Mouse (Mus musculus) frontal cortex, postnatal 36 days (tissue): ENCODE measurements around the gene Msrb2.
A peak's percentile ranks its signal among the peaks of the same experiment; 100 is the strongest.

ENCODE experiments used
- DNase-seq, 2 experiments: peaks; one replicate each; pipeline ENCODE4 v3.0.0; 2022; ENCODE audit warnings: low spot score in 2 of 2

The Msrb2 gene

DNA sequence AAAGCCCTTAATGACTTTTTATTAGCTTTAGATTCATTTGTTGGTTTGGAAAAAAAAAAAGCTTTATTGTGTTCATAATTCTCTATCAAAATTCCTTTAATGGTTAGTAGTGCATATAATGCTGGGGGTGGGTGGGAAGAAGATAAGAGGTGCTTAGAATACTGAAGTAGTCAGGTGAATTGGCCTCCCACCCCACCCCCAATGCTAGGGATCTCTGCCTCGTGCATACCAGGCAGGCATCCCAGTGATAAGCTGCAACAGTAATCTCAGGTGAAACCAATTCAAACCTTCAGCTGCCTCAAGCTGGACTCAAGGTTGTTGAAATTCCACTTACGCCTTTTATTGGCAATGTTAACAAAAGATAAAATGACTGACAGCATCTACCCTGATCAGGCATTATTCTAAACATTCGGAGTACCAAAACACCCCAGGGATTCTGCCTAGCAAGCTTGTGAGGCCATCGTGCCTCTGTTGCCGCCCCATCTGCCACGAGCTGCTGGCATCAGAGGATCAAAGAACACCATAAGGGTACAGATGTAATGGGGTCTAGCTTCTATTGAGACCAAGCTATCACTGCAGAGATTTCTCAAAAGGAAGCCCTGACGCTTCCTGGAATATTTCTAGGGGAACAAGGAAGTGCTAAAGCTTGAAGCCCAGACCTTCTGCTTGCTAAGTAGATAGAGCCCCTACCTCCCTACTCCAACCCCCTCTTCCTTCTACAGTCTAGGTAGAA, 19.3 kb downstream of the Msrb2 start:
- DNase-seq = no peak

DNA sequence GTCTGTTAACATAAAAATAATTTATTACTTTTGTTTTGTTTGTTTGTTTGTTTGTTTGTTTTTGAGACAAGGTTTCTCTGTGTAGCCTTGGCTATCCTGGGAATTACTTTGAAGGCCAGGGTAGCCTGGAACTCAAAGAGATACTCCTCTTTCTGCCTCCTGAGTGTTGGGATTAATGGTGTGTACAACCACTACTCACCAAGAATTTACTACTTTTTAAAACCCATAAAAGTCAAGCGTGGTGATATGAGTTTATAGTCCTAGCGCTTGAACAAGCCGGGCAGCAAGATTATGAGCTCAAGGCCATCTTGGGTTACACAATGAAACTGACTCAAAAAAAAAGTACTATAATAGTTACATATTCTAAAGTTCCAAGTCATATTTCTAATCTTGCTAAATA, 20.4 kb downstream of the Msrb2 start:
- DNase-seq = no peak

DNA sequence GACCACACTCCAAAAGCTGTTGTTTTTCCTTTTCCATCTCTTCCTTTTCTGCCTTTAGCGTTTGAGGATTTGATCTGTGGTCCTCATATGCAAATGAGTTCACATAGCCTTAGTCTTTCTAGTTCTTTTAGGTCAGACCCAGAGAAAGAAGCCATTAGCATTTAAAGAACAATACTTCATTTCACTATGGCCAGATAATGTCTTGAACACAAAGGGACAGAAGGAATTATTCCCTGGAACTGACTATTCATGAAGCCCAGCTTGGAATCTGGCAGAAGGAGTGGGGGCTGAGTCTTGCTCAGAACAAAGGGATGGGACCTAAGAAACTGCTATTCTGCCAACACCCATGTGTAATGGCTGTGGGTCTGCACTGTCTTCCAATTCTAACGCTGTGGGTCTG, 21.6 kb downstream of the Msrb2 start:
- no peak for DNase-seq

DNA sequence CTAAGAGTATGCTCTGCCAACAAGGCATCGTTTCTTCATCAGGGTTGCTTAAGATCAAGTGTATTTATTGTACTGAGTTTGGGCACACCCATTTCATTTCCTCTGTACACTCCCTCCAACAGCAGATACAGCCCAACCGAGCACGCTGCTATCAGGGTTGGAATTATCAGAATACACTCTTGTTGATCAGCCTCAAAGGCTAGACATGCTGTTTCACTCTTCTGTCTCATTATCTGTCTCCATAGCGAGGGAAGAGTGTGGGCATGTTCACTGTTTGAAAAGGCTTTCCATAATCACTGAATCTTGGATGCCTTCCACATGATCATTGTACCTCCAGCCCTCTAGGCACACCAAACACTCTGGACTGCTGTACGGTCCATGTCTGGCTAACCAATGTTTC, 34.2 kb downstream of the Msrb2 start:
- DNase-seq = no peak

DNA sequence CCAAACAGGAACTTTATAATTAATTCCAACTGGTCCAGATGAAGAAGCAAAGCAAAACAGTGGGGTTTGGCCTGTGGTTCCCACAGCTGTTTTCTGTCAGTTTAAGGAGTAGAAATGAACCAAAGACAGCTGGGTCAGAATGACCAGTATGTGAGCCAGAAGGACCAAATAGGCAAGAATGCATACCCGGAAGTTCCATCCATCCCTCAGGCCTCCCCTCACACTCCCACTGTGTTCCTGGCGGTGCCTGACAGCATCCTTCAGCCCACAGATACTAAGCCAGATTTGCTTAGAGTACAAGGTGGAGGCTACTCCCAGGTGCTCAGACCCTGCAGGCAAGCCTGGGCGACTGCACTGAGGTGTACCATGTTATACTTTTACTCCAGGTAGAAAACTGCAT, 35.3 kb downstream of the Msrb2 start:
- no peak for DNase-seq

DNA sequence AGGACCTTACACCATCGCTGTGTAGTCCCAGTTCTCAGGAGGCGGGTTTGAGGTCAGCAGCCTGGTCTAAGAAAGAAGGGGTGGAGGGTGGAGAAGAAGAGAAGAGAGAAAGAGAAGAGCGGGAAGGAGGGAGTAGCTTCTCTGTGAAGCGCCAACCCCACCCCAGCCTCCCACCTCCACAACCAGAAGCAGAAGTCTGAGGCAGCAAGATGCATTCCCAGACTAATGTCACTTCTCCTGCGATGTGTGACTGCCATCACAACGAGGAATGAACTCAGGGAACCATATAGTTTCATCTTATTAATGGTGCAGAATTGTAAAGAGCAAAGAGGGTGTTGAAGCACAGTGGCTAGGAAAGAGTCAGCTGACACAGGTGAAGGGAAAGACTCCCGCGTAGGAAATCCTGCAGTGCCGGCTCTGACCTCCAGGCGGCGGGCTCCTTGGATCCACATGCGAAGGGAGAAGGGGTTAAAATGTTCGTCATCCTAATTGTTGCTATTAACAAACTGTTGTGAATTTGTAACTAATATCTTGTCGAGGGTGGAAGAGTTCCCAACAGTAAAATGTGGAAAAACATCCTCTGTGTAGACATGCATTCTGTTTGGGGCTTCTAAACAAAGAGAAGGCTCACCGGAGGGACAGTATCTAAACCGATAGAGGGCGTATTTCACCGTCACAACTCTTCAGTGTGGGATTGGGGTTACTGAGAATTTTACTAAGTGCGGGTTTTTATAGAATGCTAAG, 43.2 kb downstream of the Msrb2 start:
- DNase-seq = peak; percentile 68 to 72

DNA sequence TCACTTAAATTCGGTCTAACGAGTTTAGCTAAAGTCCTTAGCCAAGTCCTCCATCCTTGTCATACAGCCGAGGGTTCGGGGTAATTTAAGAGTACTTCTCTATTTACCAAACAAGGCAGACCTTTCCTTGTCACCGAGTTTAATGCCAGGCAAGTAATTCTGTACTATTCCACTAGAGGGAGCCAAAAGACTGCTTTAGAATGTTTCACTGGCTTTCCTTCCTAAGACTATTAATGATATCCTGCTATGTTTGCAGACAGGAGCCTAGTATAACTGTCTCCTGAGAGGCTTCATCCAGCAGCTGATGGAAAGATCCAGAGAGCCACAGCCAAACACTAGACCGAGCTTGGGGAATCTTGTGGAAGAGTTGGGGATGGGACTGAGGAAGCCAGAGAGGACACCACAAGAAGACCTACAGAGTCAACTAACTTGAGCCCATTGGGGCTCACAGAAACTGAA, 43.9 kb downstream of the Msrb2 start:
- peak; percentile 23 to 77 for DNase-seq

DNA sequence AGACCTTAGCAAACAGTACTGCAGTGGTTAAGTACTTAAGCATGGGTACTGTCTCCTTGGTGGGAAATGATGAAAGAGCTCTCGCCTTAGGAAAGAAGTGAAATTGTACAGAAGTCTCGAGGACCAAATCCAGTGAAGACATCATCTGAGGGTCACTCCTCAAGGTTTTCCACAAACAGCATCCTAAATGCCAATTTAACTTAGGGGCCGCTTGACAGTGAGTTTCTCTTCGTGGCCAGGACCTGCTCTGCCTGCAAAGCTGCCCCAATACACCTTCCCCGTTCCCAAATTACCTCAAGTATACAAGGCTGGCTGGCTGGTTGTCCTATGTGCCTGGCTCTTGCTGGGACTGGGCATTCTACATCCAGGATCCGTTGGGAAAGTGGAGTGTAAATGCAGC, 44.8 kb downstream of the Msrb2 start:
- DNase-seq = no peak

DNA sequence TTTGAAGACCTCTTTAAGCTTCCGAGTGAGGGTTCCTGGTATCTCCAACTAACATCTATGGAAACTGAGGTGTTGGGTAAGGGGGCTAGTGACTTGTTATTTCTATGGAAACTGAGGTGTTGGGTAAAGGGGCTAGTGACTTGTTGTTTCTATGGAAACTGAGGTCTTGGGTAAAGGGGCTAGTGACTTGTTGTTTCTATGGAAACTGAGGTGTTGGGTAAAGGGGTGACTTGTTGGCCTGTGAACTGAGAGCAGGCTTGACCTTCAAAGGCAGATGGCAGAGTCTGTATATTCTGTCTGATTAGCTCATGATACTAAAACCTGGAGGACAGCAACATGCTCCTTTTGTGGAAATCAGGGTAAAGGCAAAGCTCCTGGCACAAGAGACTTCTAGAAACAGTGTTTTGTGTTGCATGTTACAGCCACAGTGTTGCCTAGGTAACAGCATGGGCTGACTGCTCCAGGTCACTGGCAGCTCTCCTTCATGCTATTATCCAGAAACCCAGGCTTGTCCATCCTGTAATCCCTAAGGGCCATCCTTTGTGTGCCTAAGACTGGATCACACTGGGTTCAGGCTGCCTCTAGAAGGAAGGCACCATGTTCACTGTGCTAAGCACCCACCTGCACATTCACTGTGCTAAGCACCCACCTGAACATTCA, 48.6 kb downstream of the Msrb2 start:
- DNase-seq = no peak

DNA sequence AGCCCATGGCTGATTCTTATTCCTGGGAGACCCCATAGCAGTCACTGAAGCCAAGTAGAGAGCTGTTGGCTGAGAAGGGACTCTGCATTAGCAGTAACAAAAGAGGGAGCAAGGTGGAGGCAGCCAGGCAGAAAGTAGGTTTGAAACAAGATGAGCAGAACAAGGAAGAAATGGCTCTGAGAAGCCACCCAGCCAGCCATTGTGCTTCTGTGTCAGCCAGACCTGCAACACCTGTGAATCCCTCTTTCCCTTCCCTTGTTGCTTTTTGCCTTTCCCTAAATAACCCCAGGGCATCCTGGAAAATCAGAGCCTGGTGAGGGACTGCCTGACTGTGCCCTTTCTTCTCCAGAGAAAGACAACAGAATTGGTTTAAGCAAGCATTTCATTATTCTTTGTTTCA, 51.0 kb downstream of the Msrb2 start:
- DNase-seq = no peak

DNA sequence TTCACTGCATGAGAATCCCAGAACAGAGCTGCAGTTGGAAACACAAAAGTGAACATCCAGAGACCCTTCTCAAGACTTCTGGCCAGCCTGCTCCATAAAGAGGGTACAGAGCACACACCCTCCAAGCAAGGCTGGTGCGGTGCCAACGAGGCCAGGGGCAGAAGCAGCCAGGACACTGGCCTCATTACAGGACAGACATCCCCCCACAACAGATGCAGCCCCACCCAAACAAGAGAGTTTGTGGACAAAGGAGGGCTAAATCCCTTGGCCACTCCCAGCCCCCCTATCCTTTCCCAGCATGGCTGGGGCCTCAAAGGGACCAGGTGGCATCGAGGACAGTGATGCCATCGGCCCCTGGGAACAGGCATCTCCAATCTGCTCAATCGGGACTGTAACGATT, 51.8 kb downstream of the Msrb2 start:
- DNase-seq = no peak

DNA sequence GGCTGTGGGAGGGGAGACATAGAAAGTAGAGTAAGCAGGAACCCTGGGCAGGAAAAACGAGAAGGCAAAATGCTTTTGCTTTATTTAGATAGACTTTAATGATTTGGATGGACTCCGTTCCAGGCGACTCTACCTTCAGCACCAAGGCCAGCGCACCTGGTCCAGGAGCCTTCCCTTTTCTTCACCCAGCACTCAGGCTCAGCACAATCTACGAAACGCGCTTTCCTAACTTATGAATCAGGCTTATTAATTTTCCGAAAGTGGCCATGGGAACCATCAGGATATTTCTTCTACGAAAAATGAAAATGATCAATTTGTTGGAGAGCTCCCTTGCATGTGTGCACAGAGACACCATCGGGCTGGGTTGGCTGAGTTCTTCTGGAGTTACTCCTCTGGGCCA, 57.8 kb downstream of the Msrb2 start:
- DNase-seq = no peak

DNA sequence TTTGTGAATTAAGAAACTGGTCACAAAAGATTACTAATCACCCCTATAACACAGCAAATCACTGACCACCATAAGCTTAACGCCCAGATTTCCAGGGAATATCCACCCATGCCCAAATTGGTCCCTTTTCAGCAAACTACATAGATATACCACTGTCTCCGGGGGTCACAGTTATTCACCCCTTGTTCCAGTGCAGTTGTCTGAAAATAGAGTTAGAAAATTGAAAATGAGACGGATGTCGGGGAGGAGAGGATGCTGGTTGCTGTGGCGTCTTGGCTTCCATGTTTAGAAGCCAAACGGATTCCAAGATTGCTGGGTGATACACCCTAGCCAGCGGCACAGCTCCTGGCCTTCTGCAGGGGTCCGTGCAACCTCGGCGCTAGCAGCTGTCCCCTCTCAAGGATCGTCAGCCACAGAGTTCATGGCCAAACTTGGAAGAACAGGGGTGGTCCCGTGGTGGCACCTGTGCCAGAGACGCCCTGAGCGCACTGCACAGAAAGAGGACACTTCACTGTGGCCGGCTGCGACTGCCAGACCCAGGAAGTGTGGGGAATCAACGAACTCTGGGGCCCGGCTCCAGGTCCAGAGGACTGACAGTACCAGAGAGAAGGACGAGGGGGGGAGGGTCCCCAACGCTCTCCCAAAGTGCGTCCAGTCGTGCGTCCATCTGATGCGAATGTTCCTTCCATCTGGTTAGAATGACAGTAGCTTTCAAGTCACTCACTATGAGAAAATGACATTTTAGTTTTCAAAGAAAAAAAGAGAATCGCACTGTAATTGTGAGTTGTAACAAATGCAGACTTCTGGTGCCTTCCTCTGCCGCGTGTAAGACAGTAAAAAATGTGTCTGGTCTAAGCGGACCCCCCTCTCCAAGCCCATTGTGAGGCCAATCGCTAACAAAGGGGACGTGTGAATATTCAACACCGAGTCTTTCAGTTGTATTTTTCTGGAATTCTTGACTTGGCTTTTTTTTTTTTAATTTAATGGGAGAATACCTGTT, 58.8 kb downstream of the Msrb2 start:
- no peak for DNase-seq

DNA sequence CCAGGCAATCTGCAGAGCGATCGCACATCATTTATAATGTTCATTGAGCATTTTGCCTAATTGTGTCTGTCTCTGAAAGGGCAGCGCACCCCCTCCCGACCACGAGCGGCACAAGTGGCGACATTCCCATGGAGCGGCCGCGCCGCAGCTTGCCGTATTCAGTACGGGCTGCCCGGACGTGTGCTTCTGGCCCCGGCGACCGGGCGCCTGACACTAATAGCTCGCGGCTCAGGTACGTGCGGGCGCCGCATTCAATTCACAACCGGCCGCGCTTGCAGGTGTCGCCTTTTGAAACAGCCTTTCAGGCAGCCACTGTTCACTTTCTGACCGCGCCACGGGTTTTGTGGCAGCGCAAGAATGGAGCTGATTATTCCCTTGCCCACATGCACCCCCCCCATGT, 59.5 kb downstream of the Msrb2 start:
- DNase-seq = no peak

DNA sequence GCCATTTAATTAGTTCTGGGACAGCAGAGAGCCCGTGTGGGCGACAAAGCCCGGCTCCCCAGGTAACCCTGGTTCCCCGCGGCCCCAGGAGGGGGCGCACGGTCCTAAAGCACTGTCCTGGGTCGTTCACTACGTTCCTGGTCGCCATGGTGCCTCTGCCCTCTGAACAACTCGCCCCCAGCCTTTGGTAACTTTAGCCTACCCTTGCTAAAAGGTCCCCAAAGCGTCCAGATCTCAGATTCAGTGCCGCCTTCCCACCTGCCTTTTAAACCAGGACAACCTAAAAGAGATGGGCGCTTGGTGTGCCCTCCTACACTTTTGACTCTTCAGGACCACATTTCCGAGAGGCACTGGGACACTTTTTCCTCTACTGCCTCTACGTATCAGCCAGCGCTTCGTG, 59.9 kb downstream of the Msrb2 start:
- DNase-seq = no peak

DNA sequence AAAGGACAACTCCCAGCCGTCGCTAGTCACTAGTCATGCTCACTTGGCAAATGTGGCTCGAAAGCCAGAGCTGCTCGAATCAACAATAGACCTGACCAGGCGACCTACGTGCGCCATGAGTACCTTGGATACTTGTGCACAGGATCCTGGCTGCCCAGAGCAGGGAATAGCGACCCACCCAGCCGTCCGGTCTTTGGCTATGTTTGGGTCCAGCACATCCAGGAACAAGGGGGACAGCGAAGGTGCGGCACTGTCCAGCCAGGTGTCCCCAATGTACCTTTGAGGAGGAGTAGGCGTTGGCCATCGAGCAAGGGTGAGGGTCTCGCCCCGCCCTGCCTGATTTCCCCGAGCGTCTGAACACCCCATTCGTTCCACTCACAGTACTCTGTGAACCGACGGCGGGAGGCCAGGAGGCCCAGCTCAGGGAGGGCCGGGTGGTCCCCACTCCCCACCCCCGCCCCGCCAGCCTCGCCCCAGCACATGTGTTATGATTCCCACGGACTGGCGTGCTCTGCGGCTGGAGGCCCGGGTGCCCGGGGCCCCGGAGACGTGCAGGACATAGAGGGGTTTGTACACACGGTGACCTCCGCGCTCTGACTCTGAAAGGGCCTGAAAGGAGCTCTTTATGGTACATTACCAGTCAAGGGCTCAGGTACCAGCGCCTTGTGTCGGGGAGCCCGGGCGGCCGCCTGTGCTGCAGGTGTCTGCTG, 60.5 kb downstream of the Msrb2 start:
- no peak for DNase-seq

DNA sequence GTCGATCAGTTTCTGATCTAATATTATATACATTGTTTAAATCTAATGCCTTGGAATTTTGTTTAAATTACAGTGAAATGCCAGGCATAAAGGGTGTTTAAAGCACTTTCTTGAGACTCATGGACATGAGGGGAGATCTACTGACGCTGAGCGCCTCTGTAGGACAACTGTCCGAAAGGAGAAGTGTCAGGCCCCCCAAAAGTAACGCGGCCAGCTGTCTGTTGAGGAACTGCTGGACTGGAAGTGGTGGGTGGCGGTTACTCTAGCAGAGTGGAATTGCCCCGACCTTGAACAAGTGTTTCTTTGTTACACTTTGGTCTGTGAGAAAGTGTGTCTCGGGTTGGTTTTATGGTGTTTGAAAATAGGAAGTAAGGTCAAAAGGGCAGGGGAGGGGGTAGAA, 73.1 kb downstream of the Msrb2 start:
- no peak for DNase-seq
